Mouse (Mus musculus) limb, embryonic 11.5 days (tissue): ENCODE results near the gene Itm2c. TPM values are rescaled to one million over a fixed set of nuclear protein-coding genes. Genes with fewer than 3 reads are reported as not detected.
A peak's percentile ranks its signal among the peaks of the same experiment; 100 is the strongest.

Source experiments
- ATAC-seq: fragments of 200-750 bp; cut with Nextera tagmentation; 2 replicates; pipeline ENCODE4 v1.8.0; 2017; ENCODE audit warnings: low read depth; ENCODE audit not compliant: insufficient number of reproducible peaks, low FRiP score, low TSS enrichment
- DNase-seq: peaks from one replicate; pipeline ENCODE4 v3.0.0-alpha.2; 2015; ENCODE audit warnings: low spot score
- H3K27ac ChIP-seq: fragments of 300-500 bp; sonication (generic); replicated peaks from 2 replicates; pipeline ENCODE4 v1.5.1; 2014; ENCODE audit warnings: low read depth, mild to moderate bottlenecking, low read length
- H3K27me3 ChIP-seq: fragments of 300-500 bp; sonication (generic); 2 replicates; pipeline ENCODE4 v1.6.1; 2014; ENCODE audit warnings: mild to moderate bottlenecking, low read length, mixed read lengths; ENCODE audit not compliant: control insufficient read depth, insufficient read depth
- H3K36me3 ChIP-seq: fragments of 300-500 bp; sonication (generic); 2 replicates; pipeline ENCODE4 v1.6.1; 2014; ENCODE audit warnings: mild to moderate bottlenecking, low read length, moderate library complexity, mixed read lengths; ENCODE audit not compliant: control insufficient read depth, insufficient read depth
- H3K4me1 ChIP-seq: fragments of 300-500 bp; sonication (generic); 2 replicates; pipeline ENCODE4 v1.6.1; 2014; ENCODE audit warnings: low read length, mixed read lengths; ENCODE audit not compliant: control insufficient read depth, insufficient read depth
- H3K4me2 ChIP-seq: fragments of 300-500 bp; sonication (generic); 2 replicates; pipeline ENCODE4 v1.6.1; 2014; ENCODE audit warnings: low read depth, mild to moderate bottlenecking, moderate library complexity; ENCODE audit not compliant: severe bottlenecking
- H3K4me3 ChIP-seq: fragments of 300-500 bp; sonication (generic); 2 replicates; pipeline ENCODE4 v1.5.1; 2014; ENCODE audit warnings: low read depth, low read length
- H3K9ac ChIP-seq: fragments of 300-500 bp; sonication (generic); 2 replicates; pipeline ENCODE4 v1.6.1; 2014; ENCODE audit warnings: mild to moderate bottlenecking, low read length
- H3K9me3 ChIP-seq: fragments of 300-500 bp; sonication (generic); 2 replicates; pipeline ENCODE4 v1.6.1; 2016; ENCODE audit warnings: low read length; ENCODE audit not compliant: control insufficient read depth
- WGBS: fragments of 180-500 bp; shearing (Covaris S2); extraction: QIAGEN DNeasy Blood & Tissue Kit; methylation state at CpG from one replicate; pipeline ENCODE4 v1.1.7; 2014; 5-methylcytosine and 5-hydroxymethylcytosine counted together
- polyA plus RNA-seq: library from polyadenylated mRNA; unstranded; fragments of >200 nt; fragmentation: Nextera tagmentation; extraction: Ambion mirVana; gene quantifications from 2 replicates; pipeline ENCODE4 v1.2.1, GENCODE M21; 2014

The Itm2c gene
- polyA plus RNA-seq, 1 experiment from 2014 or later, result 125 TPM

DNA sequence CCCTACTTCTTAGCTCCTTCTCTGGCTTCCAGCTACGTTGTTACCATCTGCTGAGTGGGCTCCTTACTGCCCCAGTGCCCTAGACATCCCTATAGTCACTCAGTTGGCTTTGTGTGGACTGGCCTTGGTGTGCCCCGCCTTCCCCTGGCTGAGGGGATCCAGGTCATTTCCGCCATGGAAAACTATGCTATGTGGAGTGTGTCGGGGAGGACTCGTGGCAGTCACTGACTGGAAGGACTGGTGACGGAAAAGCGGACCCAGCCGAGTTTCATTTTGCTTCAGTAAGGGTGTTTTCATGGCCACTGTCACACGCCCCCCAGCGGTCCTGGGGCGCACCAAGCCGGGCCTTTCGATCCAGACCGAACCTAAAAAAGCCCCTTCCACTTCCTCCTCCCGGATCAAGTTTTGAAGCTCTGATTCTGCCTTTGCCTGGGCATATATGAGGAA lies 1.3 kb downstream of the Itm2c start:
- DNase-seq (peak; percentile 78), ATAC-seq (peak; percentile 73)
- Histone ChIP-seq H3K27ac (peak overlapping the region; percentile 91), H3K4me3 (peak overlapping the region; percentile 81), H3K36me3 (no peaks in the 10 kb centered on the region), H3K4me2 (peak overlapping the region; percentile 61), H3K4me1 (peaks cover 37% of the 10 kb centered on the region), H3K9me3 (no peaks in the 10 kb centered on the region), H3K27me3 (no peaks in the 10 kb centered on the region), H3K9ac (peak overlapping the region; percentile 88)
- WGBS, result 7% methylated on average over 15 of the region's 15 CpGs

DNA sequence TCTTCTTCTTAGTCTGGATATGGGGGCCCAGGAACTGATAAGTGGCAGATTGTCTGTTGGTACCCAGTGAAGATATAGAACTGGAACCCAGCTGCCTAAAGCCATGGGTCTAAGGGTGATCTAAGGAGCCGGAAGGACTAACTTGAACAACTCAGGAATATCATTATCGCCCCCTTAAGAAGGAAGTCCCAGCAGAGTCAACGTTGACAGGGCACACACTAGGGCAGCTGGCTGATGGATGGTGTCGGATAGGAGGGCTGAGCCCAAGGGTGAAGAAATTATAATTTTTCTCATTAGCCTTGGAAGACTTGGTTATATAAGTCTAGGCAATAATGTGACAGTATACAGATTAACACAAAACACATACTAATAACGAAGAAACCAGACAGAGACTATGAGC lies 2.0 kb downstream of the Itm2c start:
- no peaks in the 10 kb centered on the region for H3K27me3 ChIP-seq
- H3K36me3 ChIP-seq, result no peaks in the 10 kb centered on the region
- H3K9me3 ChIP-seq, result no peaks in the 10 kb centered on the region
- 85% methylated on average over 5 of the region's 5 CpGs for WGBS
- H3K4me3 ChIP-seq, result peak overlapping the region; percentile 81
- peak overlapping the region; percentile 61 for H3K4me2 ChIP-seq
- no peak for DNase-seq
- no peak for ATAC-seq
- peaks cover 37% of the 10 kb centered on the region for H3K4me1 ChIP-seq
- H3K9ac ChIP-seq, result 0 out of 2 replicates have a peak overlapping the region, but pooled peaks have one; percentile 88
- H3K27ac ChIP-seq, result no peak overlapping the region

DNA sequence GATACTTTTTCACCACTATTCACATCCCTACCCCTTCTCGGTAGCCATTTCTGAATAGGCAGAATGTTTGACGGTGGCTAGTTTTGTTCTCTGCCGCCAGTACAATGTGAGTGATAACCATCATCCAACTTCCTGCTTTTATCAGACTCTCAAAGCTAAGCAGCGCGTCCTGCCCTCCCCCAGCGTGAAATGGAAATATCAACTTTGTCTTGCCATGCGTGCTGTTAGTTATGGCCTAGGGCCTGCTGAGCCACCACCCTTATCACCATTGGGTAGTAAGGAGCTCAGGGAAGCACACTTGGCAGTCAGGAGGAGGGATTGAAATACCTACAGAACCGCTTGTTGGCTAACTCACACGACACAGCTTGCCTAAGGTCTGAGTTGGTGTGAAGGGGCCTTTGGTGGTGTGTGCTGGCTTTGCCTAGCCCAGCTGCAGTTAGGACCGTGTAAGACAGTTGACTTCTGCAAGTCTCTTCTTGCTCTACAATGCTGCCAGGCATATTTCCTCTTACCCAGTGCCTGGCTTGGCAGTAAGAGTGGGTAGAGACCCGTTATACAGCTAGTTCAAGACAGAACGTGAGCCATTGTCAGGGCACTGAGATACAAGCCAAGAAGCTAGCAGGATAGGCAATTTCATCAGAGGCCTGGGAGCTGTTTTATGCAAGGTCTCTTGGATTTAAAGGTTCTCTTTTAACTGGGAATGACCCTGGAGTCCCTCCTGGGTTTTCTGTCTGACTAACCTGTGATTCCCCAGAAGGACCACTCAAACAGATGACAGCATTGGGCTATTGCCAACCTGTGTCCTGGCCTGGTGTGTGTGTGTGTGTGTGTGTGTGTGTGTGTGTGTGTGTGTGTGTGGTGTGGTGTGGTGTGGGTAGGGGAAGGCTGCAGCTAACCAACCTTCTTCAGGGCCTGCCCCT lies 3.0 kb downstream of the Itm2c start:
- WGBS, result 80% methylated on average over 12 of the region's 12 CpGs
- H3K9ac ChIP-seq, result no peak overlapping the region
- no peak overlapping the region for H3K27ac ChIP-seq
- no peaks in the 10 kb centered on the region for H3K36me3 ChIP-seq
- ATAC-seq (no peak), DNase-seq (no peak)
- no peaks in the 10 kb centered on the region for H3K27me3 ChIP-seq
- H3K4me2 ChIP-seq, result peak overlapping the region; percentile 16; the same call in 1 of the 2 replicates
- H3K4me1 ChIP-seq, result peaks cover 37% of the 10 kb centered on the region
- no peaks in the 10 kb centered on the region for H3K9me3 ChIP-seq
- no peak overlapping the region for H3K4me3 ChIP-seq

DNA sequence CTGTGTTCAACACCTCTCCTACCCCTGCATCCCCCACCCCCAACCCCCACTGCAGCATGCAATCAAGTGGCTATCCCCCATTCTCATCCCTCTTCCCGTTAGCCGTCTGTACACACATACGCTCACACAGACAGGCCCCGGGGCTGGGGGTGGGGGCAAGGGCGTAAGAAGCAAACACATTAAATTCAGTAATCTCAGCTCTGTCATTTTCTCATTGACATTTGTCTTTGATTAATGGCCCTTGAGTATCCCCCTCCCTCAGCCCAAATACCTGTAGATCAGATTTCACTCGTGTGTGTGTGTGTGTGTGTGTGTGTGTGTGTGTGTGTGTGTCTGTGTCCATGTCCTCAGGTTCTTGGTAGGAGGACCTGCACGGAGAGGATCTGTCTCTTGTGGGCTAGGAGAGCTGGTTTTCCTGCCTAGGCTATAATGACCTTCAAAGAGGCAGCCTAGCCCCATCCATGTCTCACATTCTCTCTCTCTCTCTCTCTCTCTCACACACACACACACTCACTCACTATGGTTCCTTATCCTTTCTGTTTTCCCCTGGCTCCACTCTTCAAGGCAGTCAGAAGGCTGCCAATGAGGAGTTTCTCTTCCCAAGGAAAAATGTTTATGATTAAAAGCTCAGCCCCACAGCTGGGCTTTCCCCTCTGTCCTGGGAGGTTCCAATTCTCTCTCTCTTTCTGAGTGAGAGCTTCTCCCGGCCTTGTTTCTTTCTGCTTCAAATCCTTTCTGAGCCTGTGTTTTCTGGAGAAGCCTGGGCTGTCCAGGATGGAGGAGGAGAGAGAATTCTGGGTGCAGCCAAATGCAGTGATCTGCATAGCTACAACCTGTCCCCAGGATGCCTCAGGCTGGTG lies 4.0 kb downstream of the Itm2c start:
- ATAC-seq (no peak), DNase-seq (no peak)
- H3K9ac ChIP-seq, result no peak overlapping the region
- no peak overlapping the region for H3K4me3 ChIP-seq
- peak overlapping the region; percentile 45; the same call in 1 of the 2 replicates for H3K27ac ChIP-seq
- H3K36me3 ChIP-seq, result no peaks in the 10 kb centered on the region
- peaks cover 37% of the 10 kb centered on the region for H3K4me1 ChIP-seq
- WGBS, result 23% methylated on average over 8 of the region's 8 CpGs
- H3K4me2 ChIP-seq, result no peak overlapping the region; the same call in 1 of the 2 replicates
- H3K27me3 ChIP-seq, result no peaks in the 10 kb centered on the region
- H3K9me3 ChIP-seq, result no peaks in the 10 kb centered on the region

DNA sequence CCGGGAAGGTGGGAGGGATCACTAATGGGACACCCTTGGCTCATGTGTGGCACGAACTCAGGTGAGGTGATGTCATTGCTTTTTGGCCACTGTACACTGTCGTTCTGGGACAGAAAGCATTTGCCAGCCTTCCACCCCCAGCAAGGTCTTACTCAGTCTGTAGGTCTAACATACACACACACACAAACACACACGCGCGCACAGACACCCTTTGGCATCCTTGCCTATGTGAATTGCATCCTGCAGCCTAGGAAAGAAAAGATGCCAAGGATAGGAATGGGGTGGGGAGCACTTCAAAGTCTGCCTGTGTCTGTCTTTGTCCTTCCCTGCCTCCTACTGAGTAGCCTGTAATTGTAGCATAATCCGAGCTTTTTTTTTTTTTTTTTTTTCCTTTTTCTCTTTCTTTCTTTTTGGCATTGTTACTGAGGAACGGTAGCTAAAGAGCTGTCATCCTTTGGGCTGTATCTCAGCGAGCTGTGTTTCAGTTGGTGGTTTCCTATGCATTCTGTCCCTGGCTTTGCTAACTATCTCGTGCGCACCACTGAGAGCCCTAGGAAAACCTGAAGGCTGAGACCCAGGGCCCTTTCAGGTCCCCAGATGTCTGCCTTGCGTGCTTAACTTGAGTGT lies 4.8 kb downstream of the Itm2c start:
- Histone ChIP-seq H3K9ac (no peak overlapping the region), H3K4me1 (peaks cover 37% of the 10 kb centered on the region), H3K27ac (no peak overlapping the region), H3K4me3 (no peak overlapping the region), H3K9me3 (no peaks in the 10 kb centered on the region), H3K36me3 (no peaks in the 10 kb centered on the region), H3K4me2 (no peak overlapping the region), H3K27me3 (no peaks in the 10 kb centered on the region)
- no peak for DNase-seq
- no peak for ATAC-seq
- 54% methylated on average over 12 of the region's 12 CpGs for WGBS

DNA sequence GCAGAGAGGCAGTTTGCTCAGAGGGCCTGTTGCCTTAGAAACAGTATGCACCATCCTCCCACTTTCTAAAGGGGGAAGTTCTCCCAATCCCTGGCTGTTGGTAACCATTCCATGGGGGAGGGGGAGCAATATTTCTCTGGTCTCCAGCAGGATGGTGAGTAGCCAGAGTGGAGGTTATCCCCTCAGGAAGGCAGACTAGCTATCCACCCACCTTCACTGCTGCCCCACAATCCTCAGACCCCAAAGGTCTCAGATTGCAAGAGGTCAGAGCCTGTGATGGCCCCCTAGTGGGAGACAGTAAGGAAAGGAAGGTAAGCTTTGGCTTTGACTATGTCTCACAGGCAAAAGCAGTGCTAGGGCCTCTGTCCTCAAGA lies 5.3 kb downstream of the Itm2c start:
- ATAC-seq (no peak), DNase-seq (no peak)
- no peak overlapping the region for H3K4me2 ChIP-seq
- no peaks in the 10 kb centered on the region for H3K9me3 ChIP-seq
- H3K27ac ChIP-seq, result no peak overlapping the region
- H3K4me1 ChIP-seq, result peaks cover 37% of the 10 kb centered on the region
- no peaks in the 10 kb centered on the region for H3K27me3 ChIP-seq
- H3K36me3 ChIP-seq, result no peaks in the 10 kb centered on the region
- H3K9ac ChIP-seq, result no peak overlapping the region
- H3K4me3 ChIP-seq, result no peak overlapping the region

DNA sequence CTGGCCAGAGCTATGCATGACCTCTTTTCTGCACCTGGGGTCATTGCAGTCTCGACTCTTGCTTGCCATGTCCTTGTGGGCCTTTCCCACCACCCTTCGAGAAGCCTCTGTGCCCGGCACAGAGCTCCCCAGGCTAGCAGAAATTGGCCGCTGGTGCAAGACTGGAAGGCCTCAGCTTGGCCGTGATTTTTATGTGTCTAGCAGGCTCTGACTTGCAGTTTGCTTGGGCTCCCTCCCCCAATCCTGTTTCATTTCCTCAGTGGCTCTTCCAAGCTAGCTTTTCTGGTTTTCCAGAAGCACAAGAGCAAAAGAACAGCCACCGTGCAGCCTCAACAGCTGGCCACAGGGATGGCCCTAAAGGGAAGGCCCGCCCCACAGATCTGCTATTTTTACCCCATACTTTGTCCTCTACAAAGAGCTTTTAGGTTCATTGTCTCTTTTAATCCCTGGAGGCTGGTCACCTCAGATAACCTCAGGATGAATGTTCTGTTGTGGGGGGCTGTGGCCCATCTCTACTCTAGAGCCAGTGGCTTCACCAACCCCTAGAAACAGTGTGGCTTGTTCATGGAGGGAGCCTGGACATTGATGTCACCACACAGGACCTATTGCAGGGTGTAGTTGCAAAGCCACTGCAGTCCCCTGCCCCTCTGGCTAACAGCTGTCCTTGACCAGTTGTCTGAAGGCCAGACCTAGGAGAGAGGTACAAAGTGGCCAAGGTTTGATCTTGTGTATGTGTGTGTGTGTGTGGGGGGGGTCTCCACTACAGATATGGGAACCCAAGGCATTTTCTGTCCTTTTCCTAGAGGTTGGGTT lies 6.6 kb downstream of the Itm2c start:
- Histone ChIP-seq H3K36me3 (peaks cover 5% of the 10 kb centered on the region; the same call in 1 of the 2 replicates), H3K27me3 (no peaks in the 10 kb centered on the region), H3K4me3 (no peak overlapping the region), H3K4me1 (peaks cover 36% of the 10 kb centered on the region), H3K9ac (no peak overlapping the region), H3K4me2 (no peak overlapping the region), H3K27ac (no peak overlapping the region), H3K9me3 (no peaks in the 10 kb centered on the region)
- DNase-seq, result no peak
- no peak for ATAC-seq
- WGBS, result 78% methylated on average over 7 of the region's 7 CpGs
